Mouse (Mus musculus) erythroblast, embryonic 14.5 days (primary cell): Measurements from ENCODE around the gene Cops4.

ENCODE experiments used
- GATA1 ChIP-seq: IDR thresholded peaks from 2 replicates; pipeline ENCODE4 v1.6.1; 2012; ENCODE audit warnings: low read length, inconsistent platforms, mixed read lengths
- TAL1 ChIP-seq: IDR thresholded peaks from 3 replicates; pipeline ENCODE4 v1.6.1; 2012; ENCODE audit warnings: low read length, inconsistent platforms, mixed read lengths

DNA sequence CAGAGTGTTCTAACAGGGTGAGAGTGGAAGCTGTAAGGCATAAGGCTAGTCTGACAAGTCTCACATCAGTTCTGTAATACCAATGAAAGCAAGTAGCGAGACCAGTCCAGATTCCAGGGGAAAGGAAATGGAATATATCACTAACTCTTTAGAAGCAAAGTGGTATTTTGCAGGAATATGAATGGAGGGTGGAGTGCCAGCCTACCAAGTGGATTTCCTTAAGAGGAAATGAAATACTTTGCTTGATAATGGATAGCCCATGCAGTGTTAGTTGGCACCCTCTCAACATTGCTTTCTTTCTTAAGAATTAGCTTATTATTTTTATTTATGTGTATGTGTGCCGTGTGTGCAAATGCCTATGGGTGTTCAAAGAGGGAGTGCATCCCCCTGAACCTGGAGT lies 2.1 kb downstream of the Cops4 start:
- TF ChIP-seq TAL1 = no peak
- TF ChIP-seq GATA1 = no peak
